Mouse (Mus musculus) liver, embryonic 14.5 days (tissue): Measurements from ENCODE around the gene Swsap1. TPM values are rescaled to one million over a fixed set of nuclear protein-coding genes. Genes with fewer than 3 reads are reported as not detected.

Experiments
- ATAC-seq: fragments of 200-750 bp; cut with Nextera tagmentation; 2 replicates; pipeline ENCODE4 v1.8.0; 2017; ENCODE audit warnings: moderate number of reproducible peaks, mild to moderate bottlenecking, moderate library complexity; ENCODE audit not compliant: insufficient read depth
- DNase-seq, 3 experiments: peaks; one replicate each; pipeline ENCODE4 v3.0.0-alpha.2; 2012 to 2013; ENCODE audit warnings: low read depth in 3 of 3, low spot score in 3 of 3
- H3K27ac ChIP-seq: fragments of 300-500 bp; sonication (generic); 2 replicates; pipeline ENCODE4 v1.5.1; 2014; ENCODE audit warnings: moderate library complexity, mild to moderate bottlenecking, control low read depth, inconsistent platforms
- H3K27me3 ChIP-seq: fragments of 300-500 bp; sonication (generic); 2 replicates; pipeline ENCODE4 v1.6.1; 2014; ENCODE audit warnings: mild to moderate bottlenecking, low read length, moderate library complexity; ENCODE audit not compliant: control insufficient read depth, insufficient read depth
- H3K36me3 ChIP-seq: fragments of 300-500 bp; sonication (generic); replicated peaks from 2 replicates; pipeline ENCODE4 v1.6.1; 2014; ENCODE audit warnings: low read depth; ENCODE audit not compliant: control insufficient read depth, insufficient read depth
- H3K4me1 ChIP-seq, 2 experiments: fragments of 200-500 bp in 1 of 2; fragments of 300-500 bp in 1 of 2; sonication (generic) in 1 of 2; replicated peaks; 2 replicates each; pipeline ENCODE4 v1.6.1; 2012 to 2014; ENCODE audit warnings: antibody characterized with exemption in 1 of 2, inconsistent platforms in 1 of 2, low read length in 1 of 2; ENCODE audit not compliant: control insufficient read depth in 2 of 2, insufficient read depth in 2 of 2
- H3K4me2 ChIP-seq: fragments of 300-500 bp; sonication (generic); 2 replicates; pipeline ENCODE4 v1.6.1; 2014; ENCODE audit warnings: low read depth, mild to moderate bottlenecking, control low read depth, moderate library complexity
- H3K4me3 ChIP-seq, 2 experiments: fragments of 200-500 bp in 1 of 2; fragments of 300-500 bp in 1 of 2; sonication (generic) in 1 of 2; 2 replicates each; pipeline ENCODE4 v1.5.1; 2012 to 2014; ENCODE audit warnings: low read depth in 2 of 2, low read length in 2 of 2, mild to moderate bottlenecking in 2 of 2, control low read depth in 1 of 2, inconsistent platforms in 1 of 2, moderate library complexity in 1 of 2; ENCODE audit not compliant: insufficient read depth in 1 of 2
- H3K9ac ChIP-seq: fragments of 300-500 bp; sonication (generic); replicated peaks from 2 replicates; pipeline ENCODE4 v1.6.1; 2014; ENCODE audit warnings: mild to moderate bottlenecking, control low read depth, moderate library complexity
- H3K9me3 ChIP-seq: fragments of 300-500 bp; sonication (generic); 2 replicates; pipeline ENCODE4 v1.6.1; 2016; ENCODE audit warnings: low read length, mixed read lengths; ENCODE audit not compliant: control insufficient read depth
- CTCF ChIP-seq: IDR thresholded peaks from 2 replicates; pipeline ENCODE4 v1.5.1; 2016; ENCODE audit warnings: antibody characterized with exemption, low read depth, control low read depth
- EP300 ChIP-seq: IDR thresholded peaks from 2 replicates; pipeline ENCODE4 v1.6.1; 2016; ENCODE audit warnings: antibody characterized with exemption, low read depth
- WGBS: fragments of 180-500 bp; shearing (Covaris S2); extraction: QIAGEN DNeasy Blood & Tissue Kit; methylation state at CpG from one replicate; pipeline ENCODE4 v1.1.7; 2014; ENCODE audit not compliant: insufficient replicate concordance; 5-methylcytosine and 5-hydroxymethylcytosine counted together
- polyA plus RNA-seq, 2 experiments: library from polyadenylated mRNA; depleted of rRNA in 1 of 2; stranded (reverse) in 1 of 2; unstranded in 1 of 2; fragments of >200 nt; fragmentation: Nextera tagmentation in 1 of 2; extraction: Ambion mirVana in 1 of 2; gene quantifications; 2 replicates each; pipeline versions ENCODE4 v1.2.1 to v1.2.3; 2012 to 2014

Swsap1 gene
- polyA plus RNA-seq, 2 experiments = 1.4 to 3.5 TPM

- no peaks in the 10 kb centered on the region for H3K9me3 ChIP-seq
- H3K9ac ChIP-seq = peak overlapping the region; percentile 58
- H3K4me3 ChIP-seq = peak overlapping the region; percentile 58 to 59
- DNase-seq (no peak), ATAC-seq (peak; percentile 30; the same call in 1 of the 2 replicates)
- peaks cover 2% of the 10 kb centered on the region; the same call in 1 of the 2 replicates for H3K27me3 ChIP-seq
- peaks cover 4 to 5% of the 10 kb centered on the region in 2 experiments; a peak in 2 of 4 replicates for H3K4me1 ChIP-seq
- no peak overlapping the region for H3K27ac ChIP-seq
- H3K4me2 ChIP-seq = peak overlapping the region; percentile 84
- TF ChIP-seq EP300 (no peak), CTCF (no peak)
- 1% methylated on average over 35 of the region's 35 CpGs for WGBS
- no peaks in the 10 kb centered on the region for H3K36me3 ChIP-seq
Measured at GRCm38 (mm10) chr9:21917493-21918034, 38.0 kb upstream of the Swsap1 start.

GRCm38 (mm10) chr9:21918035-21918592 lies 37.4 kb upstream of the Swsap1 start, which contains the start of gene Rab3d:
TSS of gene Rab3d (minus strand) at chr9:21918192.
- peak; percentile 93 for ATAC-seq
- under 1% methylated on average over 36 of the region's 36 CpGs for WGBS
- TF ChIP-seq CTCF (no peak), EP300 (no peak)
- Histone ChIP-seq H3K27me3 (peaks cover 2% of the 10 kb centered on the region; the same call in 1 of the 2 replicates), H3K9me3 (no peaks in the 10 kb centered on the region), H3K27ac (no peak within 1 kb of the TSS), H3K9ac (peak within 1 kb of the TSS; percentile 58), H3K36me3 (no peaks in the 10 kb centered on the region), H3K4me1 (peaks cover 4 to 5% of the 10 kb centered on the region in 2 experiments; a peak in 2 of 4 replicates), H3K4me2 (peak within 1 kb of the TSS; percentile 84), H3K4me3 (peak within 1 kb of the TSS; percentile 58 to 59)
- DNase-seq = peak; percentile 90 to 92 (median 92)

GRCm38 (mm10) chr9:21918692-21919384 lies 36.7 kb upstream of the Swsap1 start:
- H3K4me2 ChIP-seq = no peak overlapping the region; the same call in 1 of the 2 replicates
- H3K9me3 ChIP-seq = no peaks in the 10 kb centered on the region
- no peaks in the 10 kb centered on the region for H3K36me3 ChIP-seq
- peaks cover 8 to 11% of the 10 kb centered on the region in 2 experiments for H3K4me1 ChIP-seq
- DNase-seq (no peak), ATAC-seq (no peak)
- no peak overlapping the region for H3K27ac ChIP-seq
- no peak overlapping the region for H3K4me3 ChIP-seq
- TF ChIP-seq CTCF (no peak), EP300 (no peak)
- H3K9ac ChIP-seq = no peak overlapping the region
- H3K27me3 ChIP-seq = peaks cover 2% of the 10 kb centered on the region; the same call in 1 of the 2 replicates
- 25% methylated on average over 5 of the region's 5 CpGs for WGBS

GRCm38 (mm10) chr9:21923036-21923435 lies 32.5 kb upstream of the Swsap1 start:
- Histone ChIP-seq H3K4me2 (no peak overlapping the region), H3K9me3 (no peaks in the 10 kb centered on the region), H3K27ac (no peak overlapping the region), H3K4me1 (peaks cover 8 to 25% of the 10 kb centered on the region in 2 experiments), H3K4me3 (no peak overlapping the region), H3K36me3 (no peaks in the 10 kb centered on the region), H3K27me3 (no peaks in the 10 kb centered on the region), H3K9ac (no peak overlapping the region)
- no peak for DNase-seq
- 64% methylated on average over 4 of the region's 4 CpGs for WGBS
- TF ChIP-seq EP300 (no peak), CTCF (no peak)
- no peak for ATAC-seq
